Mouse (Mus musculus) embryonic fibroblast, embryonic 13.5 days (primary cell): ENCODE data around the gene 2510009E07Rik.

Experiments
- CTCF ChIP-seq: IDR thresholded peaks from 2 replicates; pipeline ENCODE4 v1.5.1; 2011; ENCODE audit warnings: mild to moderate bottlenecking, control low read depth, low read length, moderate library complexity, borderline replicate concordance; ENCODE audit not compliant: insufficient read depth
- POLR2A ChIP-seq: IDR thresholded peaks from 2 replicates; pipeline ENCODE4 v1.6.1; 2011; ENCODE audit warnings: low read depth, mild to moderate bottlenecking, control low read depth, low read length, moderate library complexity

DNA sequence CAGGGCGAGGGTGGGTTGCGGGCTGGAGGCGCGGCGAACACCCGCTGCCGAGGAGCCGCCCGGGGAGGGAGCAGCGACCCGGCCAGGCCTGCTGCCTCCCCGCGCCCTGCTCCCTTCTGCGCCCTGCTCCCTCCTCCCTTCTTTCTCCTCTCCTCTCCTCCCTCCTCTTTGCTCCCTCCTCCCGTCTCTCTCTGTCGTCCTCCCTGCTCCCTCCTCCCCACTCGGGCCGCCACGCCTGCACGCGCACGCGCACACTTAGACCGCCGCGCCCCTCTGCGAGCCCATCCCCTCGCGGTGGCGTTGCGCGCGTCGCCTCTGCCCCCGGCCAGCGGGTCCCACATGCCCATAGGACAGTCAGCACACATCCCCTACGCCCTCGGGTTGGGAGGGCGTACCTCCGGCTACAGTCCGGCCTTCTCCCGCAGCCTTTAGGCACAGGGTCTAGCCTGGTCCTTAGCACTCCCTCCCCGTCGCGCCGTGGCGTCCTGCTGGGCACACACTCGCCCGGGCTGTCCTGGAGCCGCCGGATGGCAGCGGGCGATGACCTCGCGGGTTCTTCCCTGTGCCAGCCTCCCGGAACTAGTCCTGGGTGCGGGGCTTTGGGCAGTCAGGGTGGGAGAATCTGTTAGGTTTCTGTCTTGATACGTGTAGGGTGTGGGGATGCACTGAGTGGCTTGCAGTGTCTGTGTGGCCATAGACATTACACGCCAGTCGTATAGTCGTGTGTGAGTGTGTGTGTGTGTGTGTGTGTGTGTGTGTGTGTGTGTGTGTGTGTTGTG is at the start of gene 2510009E07Rik:
- no peak for TF ChIP-seq CTCF
- TF ChIP-seq POLR2A, result peak; percentile 78
